Mouse (Mus musculus): ENCODE measurements around the gene Stum. TPM values are rescaled to one million over a fixed set of nuclear protein-coding genes. Genes with fewer than 3 reads are reported as not detected.
A peak's percentile ranks its signal among the peaks of the same experiment; 100 is the strongest.

Gene Stum
- polyA plus RNA-seq, 1 experiment: not detected

DNA sequence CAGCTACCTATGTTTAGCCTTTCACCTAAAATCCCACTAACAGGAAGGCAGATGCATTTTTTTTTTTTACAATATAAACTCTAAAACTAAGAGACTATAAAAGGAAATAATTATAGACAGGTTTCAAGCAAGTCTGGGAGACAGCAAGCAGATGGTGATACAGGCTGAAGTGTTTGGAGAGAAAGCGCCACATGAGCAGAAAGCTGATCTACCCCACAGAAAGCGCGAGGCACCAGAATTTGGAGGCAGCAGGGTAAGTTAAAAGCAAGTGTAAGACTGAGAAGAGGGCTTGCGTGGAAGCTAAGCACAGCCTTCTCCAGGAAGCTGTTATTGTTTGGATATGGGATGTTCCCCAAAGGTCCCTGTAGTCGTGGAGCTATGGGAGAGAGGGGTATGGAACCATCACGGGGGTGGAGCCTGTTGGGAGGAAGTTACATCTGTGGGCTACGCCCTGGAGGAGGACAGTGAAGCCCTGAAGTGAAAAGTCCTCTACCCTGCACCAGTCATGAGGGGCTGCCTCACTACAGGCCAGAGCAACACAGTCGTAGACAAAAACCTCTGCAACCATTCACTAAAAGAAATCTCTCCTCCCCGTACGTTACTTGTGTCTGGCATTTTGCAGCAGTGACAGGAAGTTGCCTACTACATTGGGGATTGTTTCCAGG is 34.2 kb upstream of the Stum start:
- Histone ChIP-seq H3K36me3 (replicated peaks; ENCODE audit: low read length) (no peaks in the 10 kb centered on the region), H3K4me3 (replicated peaks) (no peak overlapping the region), H3K4me1 (peaks cover 64% of the 10 kb centered on the region), H3K9me3 (no peaks in the 10 kb centered on the region), H3K27me3 (replicated peaks) (peaks cover 42% of the 10 kb centered on the region)
- TF ChIP-seq GATA1 (IDR thresholded peaks at IDR 0.05; ENCODE audit: borderline replicate concordance, low read length) (no peak), FLI1 (IDR thresholded peaks at IDR 0.05; ENCODE audit: low read length) (no peak)

DNA sequence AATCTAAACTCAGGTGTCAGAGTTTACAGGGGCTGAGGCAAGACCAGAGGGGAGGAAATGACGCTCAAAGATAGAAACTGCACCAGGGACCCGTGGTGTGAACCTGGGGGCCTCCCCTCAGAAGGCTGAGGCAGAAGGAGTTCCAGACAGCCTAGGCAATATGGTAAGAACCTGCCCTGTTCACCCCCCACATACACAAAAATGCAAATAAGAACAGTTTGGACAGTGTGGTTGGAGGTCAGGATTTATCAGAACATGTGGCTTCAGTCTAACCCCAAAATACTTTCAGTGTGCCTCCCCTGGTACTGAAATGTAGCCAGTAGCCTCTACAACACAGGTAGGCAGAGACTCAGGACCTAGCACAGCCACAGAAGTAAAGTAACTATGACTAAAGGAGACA is 30.8 kb upstream of the Stum start:
- no peaks in the 10 kb centered on the region for H3K36me3 ChIP-seq (replicated peaks; ENCODE audit: low read length)
- peaks cover 75% of the 10 kb centered on the region for H3K4me1 ChIP-seq
- H3K27me3 ChIP-seq (replicated peaks): peaks cover 34% of the 10 kb centered on the region
- peak overlapping the region; percentile 3 for H3K4me3 ChIP-seq (replicated peaks)
- no peak for TF ChIP-seq FLI1 (IDR thresholded peaks at IDR 0.05; ENCODE audit: low read length)
- no peak for TF ChIP-seq GATA1 (IDR thresholded peaks at IDR 0.05; ENCODE audit: borderline replicate concordance, low read length)
- no peaks in the 10 kb centered on the region for H3K9me3 ChIP-seq

DNA sequence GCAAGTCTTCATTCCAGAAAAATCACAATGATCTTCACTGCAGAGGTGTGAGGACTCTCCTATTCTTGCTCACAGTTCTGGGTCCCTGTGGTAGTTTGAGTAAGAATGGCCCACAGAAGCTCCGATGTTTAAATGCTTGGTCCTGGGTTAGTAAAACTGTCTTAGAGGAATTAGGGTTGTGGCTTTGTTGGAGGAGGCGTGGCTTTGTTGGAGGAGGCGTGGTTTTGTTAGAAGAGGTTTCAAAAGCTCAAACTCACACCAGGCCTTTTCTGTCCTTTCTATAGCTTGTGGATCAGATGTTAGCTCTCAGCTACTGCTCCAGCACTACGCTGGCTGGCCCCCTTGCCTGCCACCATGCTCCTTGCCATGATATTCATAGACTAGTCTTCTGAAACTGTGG is 27.6 kb upstream of the Stum start:
- Histone ChIP-seq H3K4me1 (peaks cover 68% of the 10 kb centered on the region), H3K9me3 (peaks cover 4% of the 10 kb centered on the region), H3K27me3 (replicated peaks) (peaks cover 33% of the 10 kb centered on the region), H3K36me3 (replicated peaks; ENCODE audit: low read length) (no peaks in the 10 kb centered on the region), H3K4me3 (replicated peaks) (no peak overlapping the region)
- no peak for TF ChIP-seq GATA1 (IDR thresholded peaks at IDR 0.05; ENCODE audit: borderline replicate concordance, low read length)
- no peak for TF ChIP-seq FLI1 (IDR thresholded peaks at IDR 0.05; ENCODE audit: low read length)

DNA sequence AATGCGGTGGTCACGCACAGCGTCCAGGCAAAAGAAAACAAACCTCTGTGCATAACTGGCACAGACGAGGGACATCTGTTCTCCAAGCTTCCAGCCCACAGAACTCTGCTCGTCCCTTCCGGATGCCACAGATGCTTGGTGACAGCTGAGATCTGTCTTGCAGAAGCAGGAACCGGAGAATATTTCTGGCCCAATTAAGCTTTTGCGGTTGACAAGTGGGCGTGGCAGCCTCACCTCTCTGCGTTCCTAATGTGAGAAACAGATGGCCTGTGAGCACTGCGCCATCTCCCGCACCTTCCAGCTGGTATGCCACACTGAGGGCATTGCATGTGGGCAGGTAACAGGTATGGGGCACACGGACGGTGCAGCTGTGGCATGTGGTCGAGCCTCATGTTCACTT is 27.1 kb upstream of the Stum start:
- Histone ChIP-seq H3K27me3 (replicated peaks) (peaks cover 32% of the 10 kb centered on the region), H3K4me1 (peaks cover 64% of the 10 kb centered on the region), H3K9me3 (peaks cover 8% of the 10 kb centered on the region), H3K36me3 (replicated peaks; ENCODE audit: low read length) (no peaks in the 10 kb centered on the region), H3K4me3 (replicated peaks) (peak overlapping the region; percentile 79)
- TF ChIP-seq GATA1 (IDR thresholded peaks at IDR 0.05; ENCODE audit: borderline replicate concordance, low read length) (no peak), FLI1 (IDR thresholded peaks at IDR 0.05; ENCODE audit: low read length) (no peak)

DNA sequence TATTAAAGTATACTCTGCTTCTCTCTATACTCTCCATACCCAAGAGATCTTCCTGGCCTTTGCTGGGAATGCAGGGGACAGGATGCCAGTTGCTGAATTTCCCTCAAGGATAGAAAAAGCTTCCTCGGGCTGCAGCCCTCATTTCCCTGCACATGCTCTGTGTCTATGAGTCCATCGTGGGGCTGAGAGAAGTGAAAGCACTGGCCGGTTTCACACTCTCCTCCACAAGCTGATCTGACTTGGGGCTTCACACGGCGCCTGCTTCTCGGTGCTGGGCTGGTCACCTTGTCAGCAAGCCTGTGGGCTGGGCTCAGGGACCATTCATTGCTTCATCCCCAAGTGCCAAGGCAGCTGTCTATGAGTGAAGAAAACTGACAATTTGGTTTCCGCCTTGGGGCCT is 25.4 kb upstream of the Stum start:
- Histone ChIP-seq H3K36me3 (replicated peaks; ENCODE audit: low read length) (no peaks in the 10 kb centered on the region), H3K4me1 (peaks cover 49% of the 10 kb centered on the region), H3K4me3 (replicated peaks) (no peak overlapping the region), H3K9me3 (peaks cover 8% of the 10 kb centered on the region), H3K27me3 (replicated peaks) (peaks cover 43% of the 10 kb centered on the region)
- TF ChIP-seq GATA1 (IDR thresholded peaks at IDR 0.05; ENCODE audit: borderline replicate concordance, low read length) (no peak), FLI1 (IDR thresholded peaks at IDR 0.05; ENCODE audit: low read length) (no peak)

DNA sequence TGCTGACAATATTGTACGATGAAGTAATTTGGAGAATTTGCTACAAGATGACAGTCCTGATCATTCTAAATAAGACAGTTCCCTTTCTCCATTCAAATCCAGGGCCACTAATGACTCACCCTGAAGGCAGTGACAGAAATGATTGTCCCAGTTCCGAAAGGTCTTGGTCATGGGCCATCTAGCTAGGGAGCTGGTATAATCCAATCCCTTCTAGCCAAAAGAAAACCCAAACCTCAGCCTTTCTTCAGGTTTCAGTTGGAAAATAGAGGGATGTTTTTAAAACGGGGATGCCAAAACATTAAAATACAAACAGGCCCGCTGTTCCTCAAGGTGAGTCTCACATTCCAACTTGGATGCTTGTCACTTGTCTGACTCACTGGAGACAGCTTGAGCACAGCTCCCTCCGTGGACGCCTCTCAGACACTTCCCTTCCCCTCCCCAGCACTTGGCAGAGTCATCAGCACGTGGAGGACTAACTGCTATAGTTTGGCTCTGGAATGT is 24.0 kb upstream of the Stum start:
- H3K4me1 ChIP-seq: peaks cover 39% of the 10 kb centered on the region
- TF ChIP-seq GATA1 (IDR thresholded peaks at IDR 0.05; ENCODE audit: borderline replicate concordance, low read length) (no peak), FLI1 (IDR thresholded peaks at IDR 0.05; ENCODE audit: low read length) (no peak)
- H3K9me3 ChIP-seq: peaks cover 8% of the 10 kb centered on the region
- peaks cover 50% of the 10 kb centered on the region for H3K27me3 ChIP-seq (replicated peaks)
- H3K4me3 ChIP-seq (replicated peaks): no peak overlapping the region
- no peaks in the 10 kb centered on the region for H3K36me3 ChIP-seq (replicated peaks; ENCODE audit: low read length)

DNA sequence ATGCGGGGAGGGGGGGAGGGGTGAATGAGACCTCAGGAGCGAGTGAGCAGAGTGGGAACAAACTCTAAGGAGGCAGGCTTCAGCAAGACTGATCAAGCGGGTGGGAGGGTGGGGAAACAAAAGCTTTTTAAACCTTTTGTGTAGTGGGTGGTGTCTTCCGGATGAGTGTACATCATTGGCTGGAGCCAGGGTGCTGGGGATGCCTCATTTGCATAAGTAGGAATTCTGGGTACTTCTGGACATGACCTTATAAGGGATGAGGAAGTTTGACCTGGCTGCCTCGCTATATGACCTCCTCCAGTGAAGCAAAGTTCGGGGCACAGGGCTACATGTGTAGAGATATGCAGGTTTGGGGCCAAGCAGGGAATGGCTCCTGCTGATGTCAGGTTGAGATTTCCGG is 23.0 kb upstream of the Stum start:
- H3K36me3 ChIP-seq (replicated peaks; ENCODE audit: low read length): no peaks in the 10 kb centered on the region
- H3K9me3 ChIP-seq: peaks cover 8% of the 10 kb centered on the region
- peaks cover 37% of the 10 kb centered on the region for H3K4me1 ChIP-seq
- no peak for TF ChIP-seq FLI1 (IDR thresholded peaks at IDR 0.05; ENCODE audit: low read length)
- TF ChIP-seq GATA1 (IDR thresholded peaks at IDR 0.05; ENCODE audit: borderline replicate concordance, low read length): no peak
- H3K4me3 ChIP-seq (replicated peaks): no peak overlapping the region
- peaks cover 54% of the 10 kb centered on the region for H3K27me3 ChIP-seq (replicated peaks)

DNA sequence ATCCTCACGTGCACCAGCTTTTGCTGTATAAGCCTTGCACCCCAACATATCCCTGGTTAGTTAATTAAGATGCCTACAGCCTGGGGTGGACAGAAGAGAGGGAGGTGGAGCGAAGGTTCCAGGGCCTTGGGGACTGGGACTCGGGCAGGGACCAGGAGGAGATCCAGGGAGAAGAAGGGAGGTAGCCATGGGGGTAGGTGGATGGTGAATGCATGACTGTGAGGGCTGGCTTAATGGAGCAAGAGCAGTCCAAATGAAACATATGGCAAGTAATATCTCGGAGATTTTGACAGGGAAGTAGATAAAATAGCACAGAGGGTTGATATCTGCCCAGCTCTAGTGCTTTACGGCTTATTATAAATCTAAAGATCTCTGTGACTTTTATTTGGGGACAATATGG is 21.6 kb upstream of the Stum start:
- peaks cover 24% of the 10 kb centered on the region for H3K4me1 ChIP-seq
- TF ChIP-seq GATA1 (IDR thresholded peaks at IDR 0.05; ENCODE audit: borderline replicate concordance, low read length) (no peak), FLI1 (IDR thresholded peaks at IDR 0.05; ENCODE audit: low read length) (no peak)
- H3K27me3 ChIP-seq (replicated peaks): peaks cover 62% of the 10 kb centered on the region
- peaks cover 8% of the 10 kb centered on the region for H3K9me3 ChIP-seq
- H3K36me3 ChIP-seq (replicated peaks; ENCODE audit: low read length): no peaks in the 10 kb centered on the region
- no peak overlapping the region for H3K4me3 ChIP-seq (replicated peaks)

DNA sequence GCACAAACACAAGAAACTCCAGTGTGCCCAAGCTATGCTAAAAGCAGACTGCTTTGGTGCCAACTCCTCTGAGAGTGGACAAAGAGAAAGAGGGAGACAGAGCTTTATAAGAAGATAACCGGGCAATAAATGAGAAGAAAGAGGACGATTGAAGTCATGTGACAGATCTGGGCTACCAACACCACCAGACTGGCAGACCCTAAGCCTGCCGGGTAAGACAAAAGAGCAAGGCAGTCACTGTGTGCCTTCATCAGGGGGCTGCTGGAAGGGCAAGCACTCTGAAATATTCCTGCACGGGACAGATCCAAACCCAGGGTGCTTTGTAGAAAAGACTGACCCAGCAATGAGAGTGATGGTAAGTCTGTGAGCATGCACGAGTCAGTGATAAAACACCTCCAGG is 20.2 kb upstream of the Stum start:
- Histone ChIP-seq H3K36me3 (replicated peaks; ENCODE audit: low read length) (no peaks in the 10 kb centered on the region), H3K27me3 (replicated peaks) (peaks cover 61% of the 10 kb centered on the region), H3K9me3 (peaks cover 8% of the 10 kb centered on the region), H3K4me3 (replicated peaks) (no peak overlapping the region), H3K4me1 (peaks cover 12% of the 10 kb centered on the region)
- no peak for TF ChIP-seq GATA1 (IDR thresholded peaks at IDR 0.05; ENCODE audit: borderline replicate concordance, low read length)
- TF ChIP-seq FLI1 (IDR thresholded peaks at IDR 0.05; ENCODE audit: low read length): no peak

DNA sequence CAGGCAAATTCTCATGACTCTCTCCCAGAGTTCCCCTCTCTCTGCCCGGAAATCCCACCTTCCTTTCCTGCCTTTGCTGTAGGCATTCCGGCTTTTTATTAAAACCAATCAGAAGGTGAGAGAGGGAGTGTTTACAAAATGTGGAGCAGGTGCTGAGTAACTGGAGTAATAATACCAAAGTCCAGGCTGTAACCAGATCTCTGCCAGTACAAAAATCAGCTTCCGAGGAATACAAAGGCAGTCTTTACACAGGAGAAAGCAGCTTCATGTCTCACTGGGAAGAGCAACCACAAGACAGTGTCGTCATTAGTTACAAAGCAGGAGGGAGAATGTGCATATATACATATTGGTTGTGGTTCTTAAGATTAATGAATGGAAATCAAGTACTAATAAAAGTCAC is 19.3 kb upstream of the Stum start:
- H3K27me3 ChIP-seq (replicated peaks): peaks cover 60% of the 10 kb centered on the region
- H3K36me3 ChIP-seq (replicated peaks; ENCODE audit: low read length): no peaks in the 10 kb centered on the region
- peaks cover 12% of the 10 kb centered on the region for H3K4me1 ChIP-seq
- TF ChIP-seq FLI1 (IDR thresholded peaks at IDR 0.05; ENCODE audit: low read length): no peak
- no peak for TF ChIP-seq GATA1 (IDR thresholded peaks at IDR 0.05; ENCODE audit: borderline replicate concordance, low read length)
- no peak overlapping the region for H3K4me3 ChIP-seq (replicated peaks)
- H3K9me3 ChIP-seq: peaks cover 8% of the 10 kb centered on the region
